Mouse (Mus musculus) cerebellum, adult 2 months (tissue): ENCODE data around the gene Gmds.

Source experiments
- CTCF ChIP-seq: fragments of 200-500 bp; IDR thresholded peaks from 2 replicates; pipeline ENCODE4 v1.5.1; 2011; ENCODE audit warnings: low read depth, mild to moderate bottlenecking, control low read depth, low read length, moderate library complexity, borderline replicate concordance; ENCODE audit not compliant: insufficient read depth
- POLR2A ChIP-seq: fragments of 200-500 bp; IDR thresholded peaks from 2 replicates; pipeline ENCODE4 v1.6.1; 2011; ENCODE audit warnings: low read length, control low read depth, borderline replicate concordance; ENCODE audit not compliant: insufficient read depth

GRCm38 (mm10) chr13:31919716-31920115, 418.8 kb downstream of the Gmds start:
- no peak for TF ChIP-seq POLR2A
- TF ChIP-seq CTCF = no peak
